Mouse (Mus musculus) heart, embryonic 12.5 days (tissue): Measurements from ENCODE around the gene Arhgef18. TPM values are rescaled to one million over a fixed set of nuclear protein-coding genes. Genes with fewer than 3 reads are reported as not detected.
A peak's percentile ranks its signal among the peaks of the same experiment; 100 is the strongest.

Experiments
- ATAC-seq: fragments of 200-750 bp; cut with Nextera tagmentation; 2 replicates; pipeline ENCODE4 v1.8.0; 2017; ENCODE audit warnings: moderate TSS enrichment, moderate library complexity; ENCODE audit not compliant: insufficient number of reproducible peaks, low FRiP score
- H3K27ac ChIP-seq: fragments of 300-500 bp; sonication (generic); 2 replicates; pipeline ENCODE4 v1.5.1; 2016; ENCODE audit warnings: mild to moderate bottlenecking, moderate library complexity; ENCODE audit not compliant: poor library complexity, severe bottlenecking
- H3K27me3 ChIP-seq: fragments of 300-500 bp; sonication (generic); replicated peaks from 2 replicates; pipeline ENCODE4 v1.6.1; 2016; ENCODE audit warnings: mild to moderate bottlenecking, moderate library complexity
- H3K36me3 ChIP-seq: fragments of 300-500 bp; sonication (generic); 2 replicates; pipeline ENCODE4 v1.6.1; 2016; ENCODE audit warnings: mild to moderate bottlenecking, moderate library complexity
- H3K4me1 ChIP-seq: fragments of 300-500 bp; sonication (generic); replicated peaks from 2 replicates; pipeline ENCODE4 v1.6.1; 2016; ENCODE audit warnings: mild to moderate bottlenecking
- H3K4me2 ChIP-seq: fragments of 300-500 bp; sonication (generic); 2 replicates; pipeline ENCODE4 v1.6.1; 2016; ENCODE audit warnings: mild to moderate bottlenecking, moderate library complexity
- H3K4me3 ChIP-seq: fragments of 300-500 bp; sonication (generic); 2 replicates; pipeline ENCODE4 v1.5.1; 2016; ENCODE audit warnings: mild to moderate bottlenecking
- H3K9ac ChIP-seq: fragments of 300-500 bp; sonication (generic); 2 replicates; pipeline ENCODE4 v1.6.1; 2016; ENCODE audit warnings: mild to moderate bottlenecking, moderate library complexity
- H3K9me3 ChIP-seq: fragments of 300-500 bp; sonication (generic); replicated peaks from 2 replicates; pipeline ENCODE4 v1.6.1; 2016; ENCODE audit warnings: mild to moderate bottlenecking, moderate library complexity
- WGBS: fragments of 180-500 bp; shearing (Covaris S2); methylation state at CpG from one replicate; pipeline ENCODE4 v1.1.7; 2016; 5-methylcytosine and 5-hydroxymethylcytosine counted together
- polyA plus RNA-seq: library from polyadenylated mRNA; unstranded; fragments of >200 nt; fragmentation: Nextera tagmentation; extraction: Ambion mirVana; gene quantifications from 2 replicates; pipeline ENCODE4 v1.2.1, GENCODE M21; 2016

The Arhgef18 gene
- 7.1 and 8.2 TPM in 2 replicates for polyA plus RNA-seq

GRCm38 (mm10) chr8:3392771-3393710, at the start of gene Arhgef18:
Arhgef18 (plus strand) TSS chr8:3393006.
- Histone ChIP-seq H3K9ac (peak within 1 kb of the TSS; percentile 86), H3K27me3 (0 out of 2 replicates have a peak, but pooled peaks cover under 1% of the 10 kb centered on the region), H3K36me3 (0 out of 2 replicates have a peak, but pooled peaks cover 9% of the 10 kb centered on the region), H3K4me1 (peaks cover 27% of the 10 kb centered on the region), H3K27ac (peak within 1 kb of the TSS; percentile 35; the same call in 1 of the 2 replicates), H3K9me3 (no peaks in the 10 kb centered on the region), H3K4me2 (peak within 1 kb of the TSS; percentile 92), H3K4me3 (peak within 1 kb of the TSS; percentile 79)
- under 1% methylated on average over 48 of the region's 48 CpGs for WGBS
- ATAC-seq: peak; percentile 96

DNA sequence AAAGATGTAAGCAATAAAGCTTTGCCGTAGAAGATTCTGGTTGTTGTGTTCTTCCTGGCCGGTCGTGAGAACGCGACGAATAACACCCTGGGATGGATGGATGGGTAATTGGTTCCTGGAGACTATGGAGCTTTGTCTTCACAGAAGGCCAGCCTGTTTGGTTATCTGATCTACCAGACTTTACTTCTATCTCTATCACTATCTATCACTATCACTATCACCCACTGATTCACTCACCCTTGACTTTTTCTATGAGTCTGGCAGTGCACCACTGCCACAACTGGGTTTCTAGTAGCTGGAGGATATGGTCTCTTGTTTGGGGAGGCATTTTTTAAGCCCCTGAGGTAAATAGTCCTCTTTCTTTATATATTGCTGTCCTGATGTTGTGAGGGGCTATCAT, 47.5 kb upstream of the Arhgef18 start:
- H3K9me3 ChIP-seq: no peaks in the 10 kb centered on the region
- ATAC-seq: no peak
- H3K4me1 ChIP-seq: no peaks in the 10 kb centered on the region

DNA sequence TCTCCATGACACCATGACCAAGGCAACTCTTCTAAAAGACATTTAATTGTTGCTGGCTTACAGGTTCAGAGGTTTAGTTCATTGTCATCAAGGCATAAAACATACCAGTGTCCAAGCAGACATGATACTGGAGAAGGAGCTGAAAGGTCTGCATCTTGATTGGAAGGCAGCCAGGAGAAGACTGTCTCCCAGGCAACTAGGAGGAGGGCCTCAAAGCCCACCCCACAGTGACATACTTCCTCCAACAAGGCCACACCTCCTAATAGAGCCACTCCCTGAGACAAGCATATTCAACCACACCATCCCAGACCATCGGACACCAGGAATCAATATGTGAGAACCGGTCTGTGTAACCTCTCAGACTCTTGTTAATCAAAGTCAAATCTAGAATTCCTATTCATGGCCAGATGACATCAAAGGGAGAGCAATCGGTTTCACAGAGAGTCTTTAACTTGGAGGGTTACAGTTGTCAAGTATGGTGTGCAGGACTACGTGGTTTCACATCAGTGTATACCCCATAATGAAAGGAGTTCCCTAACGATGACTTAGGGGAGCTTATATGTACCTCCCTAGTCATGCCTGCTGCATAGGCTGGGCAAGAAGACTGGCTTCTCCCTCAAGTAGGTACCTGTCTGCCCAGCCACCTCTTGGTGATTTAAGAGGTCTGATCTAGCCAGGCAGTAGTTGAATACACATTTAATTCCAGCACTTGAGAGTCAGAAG, 46.0 kb upstream of the Arhgef18 start:
- Histone ChIP-seq H3K27me3 (no peaks in the 10 kb centered on the region), H3K9me3 (no peaks in the 10 kb centered on the region)
- no peak for ATAC-seq

More for the DNA sequence above, 47.5 kb upstream of the Arhgef18 start:
- no peaks in the 10 kb centered on the region for H3K27me3 ChIP-seq
- no peak overlapping the region for H3K4me3 ChIP-seq
- 87% methylated on average over 6 of the region's 6 CpGs for WGBS
- H3K27ac ChIP-seq: no peak overlapping the region
- H3K36me3 ChIP-seq: no peaks in the 10 kb centered on the region
- no peak overlapping the region for H3K9ac ChIP-seq
- H3K4me2 ChIP-seq: no peak overlapping the region

DNA sequence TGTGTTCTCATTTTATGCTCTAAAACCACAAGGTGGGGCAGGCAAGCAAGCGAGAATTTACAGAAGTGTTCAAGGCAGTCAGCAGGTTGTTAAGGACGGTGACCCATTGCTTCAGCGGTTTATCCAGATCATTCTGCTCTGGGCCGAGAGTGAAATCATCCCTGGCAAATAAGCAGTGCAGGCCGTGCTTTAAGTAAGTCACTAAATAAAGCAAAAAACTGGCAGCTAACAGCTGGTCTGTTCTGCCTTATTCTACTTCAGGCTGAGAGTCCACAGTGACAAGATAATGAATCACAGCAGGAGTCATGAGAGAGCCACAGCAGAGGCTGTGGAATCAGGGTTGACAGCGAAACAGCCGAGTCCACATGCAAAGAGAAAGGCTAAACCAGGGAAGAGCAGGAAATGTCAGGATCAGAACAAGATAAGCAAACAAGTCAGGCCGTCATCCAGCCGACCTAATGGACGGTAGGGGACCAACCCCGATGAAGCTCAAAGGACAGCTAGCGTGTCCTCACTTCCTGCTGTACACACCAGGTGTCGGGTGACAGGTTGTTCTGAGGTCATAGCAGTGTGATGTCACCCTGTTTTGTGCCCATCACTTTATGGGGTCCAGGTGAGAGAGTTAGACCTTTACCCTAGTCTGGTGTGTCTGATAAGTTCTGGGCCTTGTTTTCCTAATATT, 44.5 kb upstream of the Arhgef18 start:
- ATAC-seq: no peak
- Histone ChIP-seq H3K9me3 (no peaks in the 10 kb centered on the region), H3K27me3 (no peaks in the 10 kb centered on the region), H3K9ac (no peak overlapping the region), H3K4me3 (no peak overlapping the region), H3K4me2 (no peak overlapping the region), H3K27ac (no peak overlapping the region), H3K4me1 (no peaks in the 10 kb centered on the region), H3K36me3 (no peaks in the 10 kb centered on the region)
- WGBS: 35% methylated on average over 13 of the region's 13 CpGs

More for the DNA sequence above, 46.0 kb upstream of the Arhgef18 start:
- H3K27ac ChIP-seq: no peak overlapping the region
- H3K4me2 ChIP-seq: no peak overlapping the region
- no peaks in the 10 kb centered on the region for H3K36me3 ChIP-seq
- no peak overlapping the region for H3K9ac ChIP-seq
- no peak overlapping the region for H3K4me3 ChIP-seq
- WGBS: 83% methylated on average over 5 of the region's 5 CpGs
- no peaks in the 10 kb centered on the region for H3K4me1 ChIP-seq

DNA sequence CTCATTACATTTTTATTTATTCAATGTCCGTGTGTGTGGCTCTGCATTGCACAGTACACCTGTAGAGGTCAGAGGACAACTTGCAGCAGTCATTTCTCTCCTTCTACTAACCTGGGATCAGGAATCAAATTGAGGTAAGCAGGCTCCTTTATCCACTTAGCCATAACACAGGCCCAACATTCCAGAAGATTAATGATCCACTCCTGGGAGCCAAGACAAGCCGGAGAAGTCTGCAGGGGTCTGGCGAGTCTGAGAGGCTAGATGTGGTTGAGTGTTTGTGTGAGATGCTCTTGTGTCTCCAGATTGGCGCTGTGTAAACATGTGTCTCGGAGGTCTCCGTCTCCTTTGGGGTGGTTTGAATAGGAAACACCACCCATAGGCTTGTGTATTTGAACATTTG, 42.1 kb upstream of the Arhgef18 start:
- no peaks in the 10 kb centered on the region for H3K36me3 ChIP-seq
- H3K4me1 ChIP-seq: no peaks in the 10 kb centered on the region
- no peaks in the 10 kb centered on the region for H3K27me3 ChIP-seq
- H3K27ac ChIP-seq: no peak overlapping the region
- H3K9me3 ChIP-seq: no peaks in the 10 kb centered on the region
- no peak for ATAC-seq
- H3K4me2 ChIP-seq: no peak overlapping the region
- no peak overlapping the region for H3K4me3 ChIP-seq
- H3K9ac ChIP-seq: no peak overlapping the region
- WGBS: 66% methylated on average over 6 of the region's 6 CpGs

DNA sequence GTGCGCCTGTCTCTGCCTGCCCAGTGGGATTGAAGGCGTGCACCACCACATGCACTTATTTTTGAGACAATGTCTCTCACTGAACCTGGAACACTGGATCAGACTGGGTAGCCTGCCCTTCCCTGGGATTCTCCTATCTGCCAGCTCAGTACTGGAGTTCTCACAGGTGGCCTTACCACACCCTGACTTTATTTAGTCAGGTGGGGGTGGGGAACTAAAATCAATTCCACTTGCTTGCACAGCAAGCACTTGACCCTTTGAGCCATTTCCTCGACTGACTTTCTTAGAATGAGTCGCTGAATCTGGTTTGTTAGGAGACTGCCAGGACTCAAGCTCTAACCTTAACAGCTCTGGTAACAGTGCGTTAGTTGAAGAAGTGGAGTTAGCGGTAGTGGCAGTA, 40.1 kb upstream of the Arhgef18 start:
- no peaks in the 10 kb centered on the region for H3K4me1 ChIP-seq
- no peaks in the 10 kb centered on the region for H3K9me3 ChIP-seq
- no peaks in the 10 kb centered on the region for H3K36me3 ChIP-seq
- 74% methylated on average over 6 of the region's 6 CpGs for WGBS
- H3K9ac ChIP-seq: no peak overlapping the region
- H3K4me2 ChIP-seq: no peak overlapping the region
- no peak overlapping the region for H3K4me3 ChIP-seq
- H3K27ac ChIP-seq: no peak overlapping the region
- no peaks in the 10 kb centered on the region for H3K27me3 ChIP-seq
- ATAC-seq: no peak

DNA sequence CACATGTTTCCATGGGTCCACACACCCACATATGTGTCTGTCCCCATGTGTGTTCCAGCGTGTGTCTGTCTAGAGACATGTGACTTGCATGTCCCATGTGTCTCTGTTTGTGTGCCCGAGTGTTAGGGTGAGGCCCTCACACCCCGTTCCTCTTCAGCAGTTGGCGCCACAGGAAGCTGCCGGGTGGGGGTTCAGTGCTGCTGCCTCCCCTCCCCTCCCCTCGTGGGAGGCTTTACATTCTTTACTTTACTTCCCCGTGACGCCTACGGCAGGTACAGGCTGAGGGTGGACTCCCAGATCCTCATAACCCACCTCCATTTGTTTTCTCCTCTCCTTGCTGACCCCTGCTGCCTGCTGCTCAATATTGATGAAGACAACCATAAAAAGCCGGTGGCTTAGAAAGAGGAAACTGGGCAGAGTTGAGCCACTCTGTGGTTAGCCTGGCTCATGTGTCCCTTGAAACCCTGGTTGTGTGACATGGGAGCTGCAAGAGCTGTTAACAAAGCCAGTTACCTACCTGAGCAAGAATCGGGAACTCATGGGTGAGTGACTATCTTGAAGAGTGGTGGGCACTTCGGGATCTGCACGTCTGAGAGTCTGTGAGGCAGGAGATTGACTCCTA, 39.5 kb upstream of the Arhgef18 start, which contains the start of gene A430078G23Rik:
Gene A430078G23Rik, plus strand, starts transcription at position 227 of the 622 bp plus-strand sequence.
- H3K9ac ChIP-seq: no peak within 1 kb of the TSS
- no peak for ATAC-seq
- no peaks in the 10 kb centered on the region for H3K36me3 ChIP-seq
- no peak within 1 kb of the TSS for H3K4me3 ChIP-seq
- no peak within 1 kb of the TSS for H3K27ac ChIP-seq
- no peak within 1 kb of the TSS for H3K4me2 ChIP-seq
- H3K4me1 ChIP-seq: no peaks in the 10 kb centered on the region
- no peaks in the 10 kb centered on the region for H3K27me3 ChIP-seq
- no peaks in the 10 kb centered on the region for H3K9me3 ChIP-seq
- WGBS: 73% methylated on average over 13 of the region's 13 CpGs

DNA sequence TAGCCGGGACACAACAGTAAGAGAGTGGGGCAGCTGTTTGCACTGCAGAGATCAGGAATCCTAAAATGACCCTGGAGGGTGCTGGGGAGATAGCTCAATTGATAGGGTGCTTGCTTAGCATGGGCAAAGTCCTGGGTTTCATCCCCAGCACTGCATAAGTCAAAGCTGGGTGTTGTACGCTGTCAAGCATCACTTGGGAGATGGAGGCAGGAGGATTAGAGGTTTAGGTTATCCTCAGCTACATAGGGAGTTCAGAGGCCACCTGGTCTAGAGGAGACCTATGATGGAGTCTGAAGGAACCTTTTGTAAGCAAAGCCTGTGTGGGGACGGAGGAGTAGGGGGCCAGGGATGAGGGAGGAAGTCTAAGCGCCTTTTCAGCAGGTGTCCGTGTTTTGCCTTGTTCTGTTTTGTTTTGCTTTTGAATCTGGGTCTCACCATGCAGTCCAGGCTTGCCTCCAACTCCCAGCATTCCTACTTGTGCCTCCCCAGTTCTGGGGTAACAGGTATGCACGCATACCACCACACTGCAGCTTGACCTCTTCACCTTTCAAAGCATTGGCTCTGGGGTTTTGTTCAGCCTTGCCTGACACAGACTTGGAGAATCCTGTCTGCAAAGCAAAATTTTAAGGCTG, 38.9 kb upstream of the Arhgef18 start:
- Histone ChIP-seq H3K4me2 (no peak overlapping the region), H3K4me1 (no peaks in the 10 kb centered on the region), H3K36me3 (no peaks in the 10 kb centered on the region), H3K4me3 (no peak overlapping the region), H3K27ac (no peak overlapping the region), H3K27me3 (no peaks in the 10 kb centered on the region), H3K9me3 (no peaks in the 10 kb centered on the region), H3K9ac (no peak overlapping the region)
- WGBS: 73% methylated on average over 6 of the region's 6 CpGs
- ATAC-seq: no peak

DNA sequence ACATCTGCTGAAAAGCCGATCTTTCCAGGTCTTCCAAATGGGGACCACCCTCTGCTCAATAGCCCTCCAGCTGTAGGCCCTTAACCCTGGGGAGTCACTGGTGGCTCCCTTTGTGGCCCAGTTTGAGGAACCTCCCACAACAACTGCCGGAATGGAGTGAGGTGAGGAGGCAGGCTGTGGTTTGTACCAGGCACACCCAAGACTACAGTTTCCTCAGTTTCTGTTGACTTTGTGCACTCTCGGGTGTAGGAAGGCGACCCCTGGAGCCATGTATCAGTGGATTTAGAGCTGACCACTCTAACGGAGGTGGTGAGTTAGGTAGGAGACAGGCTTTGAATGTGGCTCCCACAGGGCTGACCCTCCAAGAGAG, 38.4 kb upstream of the Arhgef18 start:
- Histone ChIP-seq H3K36me3 (no peaks in the 10 kb centered on the region), H3K9ac (no peak overlapping the region), H3K4me2 (no peak overlapping the region), H3K27ac (no peak overlapping the region), H3K27me3 (no peaks in the 10 kb centered on the region), H3K4me1 (no peaks in the 10 kb centered on the region), H3K4me3 (no peak overlapping the region), H3K9me3 (no peaks in the 10 kb centered on the region)
- ATAC-seq: no peak
- 67% methylated on average over 5 of the region's 5 CpGs for WGBS

GRCm38 (mm10) chr8:3355586-3355985, 37.2 kb upstream of the Arhgef18 start:
- no peak overlapping the region for H3K9ac ChIP-seq
- 76% methylated on average over 6 of the region's 6 CpGs for WGBS
- H3K36me3 ChIP-seq: no peaks in the 10 kb centered on the region
- H3K27ac ChIP-seq: no peak overlapping the region
- no peak overlapping the region for H3K4me3 ChIP-seq
- no peaks in the 10 kb centered on the region for H3K27me3 ChIP-seq
- no peaks in the 10 kb centered on the region for H3K4me1 ChIP-seq
- H3K4me2 ChIP-seq: no peak overlapping the region
- H3K9me3 ChIP-seq: no peaks in the 10 kb centered on the region
- no peak for ATAC-seq
